Mouse (Mus musculus): ENCODE measurements around the gene Bid. TPM values are rescaled to one million over a fixed set of nuclear protein-coding genes. Genes with fewer than 3 reads are reported as not detected.
"Not testable (repeated sequence)": the region's sequence is repeated elsewhere in the genome, so short reads cannot be mapped to it uniquely, and the experiment has no call there.

Gene Bid
- polyA plus RNA-seq, 1 experiment, result 10.7 TPM

DNA sequence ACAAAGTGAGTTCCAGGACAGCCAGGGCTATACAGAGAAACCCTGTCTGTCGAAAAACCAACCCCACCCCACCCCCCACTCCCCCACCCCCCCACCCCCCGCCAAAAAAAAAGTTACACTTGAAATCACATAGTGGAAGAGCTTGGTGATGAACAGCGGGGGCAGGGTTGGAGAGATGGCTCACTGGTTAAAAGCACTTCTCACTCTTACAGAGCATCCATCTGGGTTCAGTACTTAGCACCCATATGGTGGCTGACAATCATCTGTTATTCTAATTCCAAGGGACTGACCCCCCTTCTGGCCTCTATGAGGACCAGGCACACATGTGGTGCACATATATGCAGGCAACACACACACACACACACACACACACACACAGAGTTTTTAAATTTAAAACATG lies 1.3 kb upstream of the Bid start:
- WGBS, result 49% methylated on average over 3 of the region's 3 CpGs
- H3K4me1 ChIP-seq (ENCODE audit: control insufficient read depth, insufficient read depth, insufficient read length, low read length), result peaks cover 25% of the 10 kb centered on the region
- H3K36me3 ChIP-seq (ENCODE audit: control insufficient read depth, insufficient read depth, low read length), result no peaks in the 10 kb centered on the region
- H3K27me3 ChIP-seq (ENCODE audit: control insufficient read depth, insufficient read depth, low read length), result no peaks in the 10 kb centered on the region
- no peak overlapping the region for H3K4me3 ChIP-seq (ENCODE audit: low read depth, low read length)
- no peak for TF ChIP-seq CTCF (IDR thresholded peaks at IDR 0.05; ENCODE audit: extremely low read depth, insufficient read length, insufficient replicate concordance, low read depth, low read length)
- TF ChIP-seq POLR2A (IDR thresholded peaks at IDR 0.05; ENCODE audit: low read depth, low read length), result no peak
- H3K27ac ChIP-seq (ENCODE audit: insufficient read depth, low read depth, low read length), result no peak overlapping the region

- 8% methylated on average over 12 of the region's 14 CpGs for WGBS
- Histone ChIP-seq H3K4me1 (ENCODE audit: control insufficient read depth, insufficient read depth, insufficient read length, low read length) (peaks cover 28% of the 10 kb centered on the region), H3K4me3 (ENCODE audit: low read depth, low read length) (peak overlapping the region; percentile 70), H3K27ac (ENCODE audit: insufficient read depth, low read depth, low read length) (peak overlapping the region; percentile 82)
- not testable (repeated sequence) for H3K27me3 ChIP-seq (ENCODE audit: control insufficient read depth, insufficient read depth, low read length); H3K36me3 ChIP-seq (ENCODE audit: control insufficient read depth, insufficient read depth, low read length)
These were observed 574 bp upstream of the Bid start for GRCm38 (mm10) chr6:120916972-120917881.

DNA sequence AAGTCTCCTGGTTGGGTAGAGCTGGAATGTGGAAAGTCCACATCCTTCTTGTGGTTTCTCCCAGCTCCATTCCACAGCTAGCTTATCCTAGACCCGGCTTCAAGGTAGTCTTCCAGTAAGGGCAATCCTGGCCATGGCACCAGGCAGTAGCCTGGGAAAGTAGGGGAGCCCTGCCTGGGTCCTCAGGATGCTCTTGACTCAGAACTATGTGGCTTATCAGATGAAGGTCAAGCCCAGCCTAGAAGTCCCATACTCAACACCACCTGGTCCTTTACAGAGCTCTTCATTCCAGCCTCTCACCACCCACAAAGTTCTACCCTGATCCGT lies 1.0 kb downstream of the Bid start:
- H3K4me3 ChIP-seq (ENCODE audit: low read depth, low read length), result peak overlapping the region; percentile 30
- WGBS, result 42% methylated on average over 2 of the region's 2 CpGs
- peaks cover 42% of the 10 kb centered on the region for H3K4me1 ChIP-seq (ENCODE audit: control insufficient read depth, insufficient read depth, insufficient read length, low read length)
- TF ChIP-seq CTCF (IDR thresholded peaks at IDR 0.05; ENCODE audit: extremely low read depth, insufficient read length, insufficient replicate concordance, low read depth, low read length) (no peak), POLR2A (IDR thresholded peaks at IDR 0.05; ENCODE audit: low read depth, low read length) (no peak)
- H3K27ac ChIP-seq (ENCODE audit: insufficient read depth, low read depth, low read length), result no peak overlapping the region
- no peaks in the 10 kb centered on the region for H3K36me3 ChIP-seq (ENCODE audit: control insufficient read depth, insufficient read depth, low read length)
- H3K27me3 ChIP-seq (ENCODE audit: control insufficient read depth, insufficient read depth, low read length), result no peaks in the 10 kb centered on the region

GRCm38 (mm10) chr6:120914911-120915648 lies 1.6 kb downstream of the Bid start:
- TF ChIP-seq CTCF (IDR thresholded peaks at IDR 0.05; ENCODE audit: extremely low read depth, insufficient read length, insufficient replicate concordance, low read depth, low read length), result peak; percentile 29; the same call in 1 of the 2 replicates
- no peak for TF ChIP-seq POLR2A (IDR thresholded peaks at IDR 0.05; ENCODE audit: low read depth, low read length)
- Histone ChIP-seq H3K27ac (ENCODE audit: insufficient read depth, low read depth, low read length) (peak overlapping the region; percentile 37; the same call in 1 of the 2 replicates), H3K4me3 (ENCODE audit: low read depth, low read length) (peak overlapping the region; percentile 30), H3K27me3 (ENCODE audit: control insufficient read depth, insufficient read depth, low read length) (no peaks in the 10 kb centered on the region), H3K36me3 (ENCODE audit: control insufficient read depth, insufficient read depth, low read length) (no peaks in the 10 kb centered on the region), H3K4me1 (ENCODE audit: control insufficient read depth, insufficient read depth, insufficient read length, low read length) (peaks cover 42% of the 10 kb centered on the region)
- WGBS, result 55% methylated on average over 9 of the region's 9 CpGs

DNA sequence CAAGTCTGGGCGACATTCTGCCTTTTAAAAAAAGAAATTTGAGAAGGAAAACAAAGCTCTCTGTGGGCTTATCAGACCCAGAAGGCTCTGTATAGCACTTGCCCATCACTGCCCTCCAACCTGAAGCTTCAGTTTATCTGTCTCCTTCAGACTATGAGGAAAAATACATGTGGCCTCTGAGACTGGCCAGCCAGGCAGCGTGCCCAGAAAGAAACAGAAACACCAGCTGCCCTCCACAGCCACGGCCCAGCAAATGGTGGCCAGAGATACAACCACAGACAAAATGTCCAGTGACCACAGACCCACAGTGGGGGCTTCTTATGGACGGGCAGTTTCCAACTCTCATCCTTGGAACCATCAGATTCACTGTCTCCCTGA lies 2.1 kb downstream of the Bid start:
- TF ChIP-seq POLR2A (IDR thresholded peaks at IDR 0.05; ENCODE audit: low read depth, low read length) (no peak), CTCF (IDR thresholded peaks at IDR 0.05; ENCODE audit: extremely low read depth, insufficient read length, insufficient replicate concordance, low read depth, low read length) (no peak)
- WGBS, result 73% methylated on average over 4 of the region's 4 CpGs
- H3K4me1 ChIP-seq (ENCODE audit: control insufficient read depth, insufficient read depth, insufficient read length, low read length), result peaks cover 42% of the 10 kb centered on the region
- no peaks in the 10 kb centered on the region for H3K27me3 ChIP-seq (ENCODE audit: control insufficient read depth, insufficient read depth, low read length)
- no peaks in the 10 kb centered on the region for H3K36me3 ChIP-seq (ENCODE audit: control insufficient read depth, insufficient read depth, low read length)
- no peak overlapping the region for H3K4me3 ChIP-seq (ENCODE audit: low read depth, low read length)
- peak overlapping the region; percentile 37; the same call in 1 of the 2 replicates for H3K27ac ChIP-seq (ENCODE audit: insufficient read depth, low read depth, low read length)

GRCm38 (mm10) chr6:120913783-120914182 lies 2.9 kb downstream of the Bid start:
- Histone ChIP-seq H3K27ac (ENCODE audit: insufficient read depth, low read depth, low read length) (no peak overlapping the region), H3K4me3 (ENCODE audit: low read depth, low read length) (no peak overlapping the region), H3K4me1 (ENCODE audit: control insufficient read depth, insufficient read depth, insufficient read length, low read length) (peaks cover 42% of the 10 kb centered on the region), H3K36me3 (ENCODE audit: control insufficient read depth, insufficient read depth, low read length) (no peaks in the 10 kb centered on the region), H3K27me3 (ENCODE audit: control insufficient read depth, insufficient read depth, low read length) (no peaks in the 10 kb centered on the region)
- TF ChIP-seq CTCF (IDR thresholded peaks at IDR 0.05; ENCODE audit: extremely low read depth, insufficient read length, insufficient replicate concordance, low read depth, low read length), result no peak
- no peak for TF ChIP-seq POLR2A (IDR thresholded peaks at IDR 0.05; ENCODE audit: low read depth, low read length)
- 60% methylated on average over 8 of the region's 8 CpGs for WGBS

DNA sequence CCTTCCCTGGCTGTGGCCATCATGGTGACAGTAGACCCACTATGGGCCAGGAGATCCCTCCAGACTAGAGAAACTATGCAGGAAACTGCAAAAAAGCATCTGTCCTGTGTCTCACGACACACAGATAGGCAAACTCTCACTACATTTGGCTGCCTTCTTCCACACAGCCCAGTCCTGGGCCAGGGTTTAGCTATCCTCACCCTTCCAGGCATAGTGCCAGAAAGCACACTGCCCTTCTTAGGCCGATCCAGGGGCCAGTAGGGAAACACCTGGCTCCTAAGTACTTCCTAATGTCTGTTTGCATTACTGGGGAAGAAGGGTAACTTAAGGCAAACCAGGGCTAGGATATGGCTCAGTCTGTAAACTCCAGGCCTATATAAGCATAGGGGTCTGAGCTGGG lies 3.7 kb downstream of the Bid start:
- 11% methylated on average over 2 of the region's 2 CpGs for WGBS
- peaks cover 40% of the 10 kb centered on the region for H3K4me1 ChIP-seq (ENCODE audit: control insufficient read depth, insufficient read depth, insufficient read length, low read length)
- TF ChIP-seq CTCF (IDR thresholded peaks at IDR 0.05; ENCODE audit: extremely low read depth, insufficient read length, insufficient replicate concordance, low read depth, low read length) (no peak), POLR2A (IDR thresholded peaks at IDR 0.05; ENCODE audit: low read depth, low read length) (no peak)
- no peaks in the 10 kb centered on the region for H3K27me3 ChIP-seq (ENCODE audit: control insufficient read depth, insufficient read depth, low read length)
- peak overlapping the region; percentile 17; the same call in 1 of the 2 replicates for H3K27ac ChIP-seq (ENCODE audit: insufficient read depth, low read depth, low read length)
- no peak overlapping the region for H3K4me3 ChIP-seq (ENCODE audit: low read depth, low read length)
- H3K36me3 ChIP-seq (ENCODE audit: control insufficient read depth, insufficient read depth, low read length), result no peaks in the 10 kb centered on the region
